Mouse (Mus musculus): Measurements from ENCODE around the gene Hoxb9. TPM values are rescaled to one million over a fixed set of nuclear protein-coding genes. Genes with fewer than 3 reads are reported as not detected.
A peak's percentile ranks its signal among the peaks of the same experiment; 100 is the strongest.

Gene Hoxb9
- polyA plus RNA-seq, 1 experiment, result 0.77 TPM

- no peak overlapping the region for H3K27ac ChIP-seq (ENCODE audit: control insufficient read depth, insufficient read depth, low read depth, low read length, poor library complexity)
- WGBS, result 27% methylated on average over 4 of the region's 4 CpGs
- no peak overlapping the region for H3K4me3 ChIP-seq (replicated peaks; ENCODE audit: control insufficient read depth, low read depth, low read length)
- H3K4me1 ChIP-seq (ENCODE audit: control insufficient read depth, insufficient read depth, low read length), result no peaks in the 10 kb centered on the region
- TF ChIP-seq POLR2A (IDR thresholded peaks at IDR 0.05; ENCODE audit: borderline replicate concordance, control insufficient read depth, low read depth, low read length) (no peak), CTCF (IDR thresholded peaks at IDR 0.05; ENCODE audit: control insufficient read depth, insufficient read depth, low read length) (no peak)
Measured at GRCm38 (mm10) chr11:96309288-96309687, 38.0 kb downstream of the Hoxb9 start.

- Histone ChIP-seq H3K27ac (ENCODE audit: control insufficient read depth, insufficient read depth, low read depth, low read length, poor library complexity) (no peak overlapping the region), H3K4me1 (ENCODE audit: control insufficient read depth, insufficient read depth, low read length) (no peaks in the 10 kb centered on the region), H3K4me3 (replicated peaks; ENCODE audit: control insufficient read depth, low read depth, low read length) (no peak overlapping the region)
- TF ChIP-seq POLR2A (IDR thresholded peaks at IDR 0.05; ENCODE audit: borderline replicate concordance, control insufficient read depth, low read depth, low read length) (no peak), CTCF (IDR thresholded peaks at IDR 0.05; ENCODE audit: control insufficient read depth, insufficient read depth, low read length) (no peak)
- WGBS, result 33% methylated on average over 20 of the region's 20 CpGs
Measured at GRCm38 (mm10) chr11:96310183-96310938, 39.1 kb downstream of the Hoxb9 start.

- WGBS, result 7% methylated on average over 6 of the region's 6 CpGs
- peak overlapping the region; percentile 2 for H3K4me3 ChIP-seq (replicated peaks; ENCODE audit: control insufficient read depth, low read depth, low read length)
- TF ChIP-seq CTCF (IDR thresholded peaks at IDR 0.05; ENCODE audit: control insufficient read depth, insufficient read depth, low read length), result no peak
- no peak for TF ChIP-seq POLR2A (IDR thresholded peaks at IDR 0.05; ENCODE audit: borderline replicate concordance, control insufficient read depth, low read depth, low read length)
- no peak overlapping the region for H3K27ac ChIP-seq (ENCODE audit: control insufficient read depth, insufficient read depth, low read depth, low read length, poor library complexity)
- no peaks in the 10 kb centered on the region for H3K4me1 ChIP-seq (ENCODE audit: control insufficient read depth, insufficient read depth, low read length)
Measured at GRCm38 (mm10) chr11:96311097-96311496, 39.8 kb downstream of the Hoxb9 start.

- peak; percentile 58 for TF ChIP-seq CTCF (IDR thresholded peaks at IDR 0.05; ENCODE audit: control insufficient read depth, insufficient read depth, low read length)
- TF ChIP-seq POLR2A (IDR thresholded peaks at IDR 0.05; ENCODE audit: borderline replicate concordance, control insufficient read depth, low read depth, low read length), result peak; percentile 41; the same call in 1 of the 2 replicates
- H3K4me3 ChIP-seq (replicated peaks; ENCODE audit: control insufficient read depth, low read depth, low read length), result peak overlapping the region; percentile 31
- H3K4me1 ChIP-seq (ENCODE audit: control insufficient read depth, insufficient read depth, low read length), result no peaks in the 10 kb centered on the region
- 4% methylated on average over 31 of the region's 31 CpGs for WGBS
- no peak overlapping the region for H3K27ac ChIP-seq (ENCODE audit: control insufficient read depth, insufficient read depth, low read depth, low read length, poor library complexity)
Measured at GRCm38 (mm10) chr11:96311520-96312417, 40.5 kb downstream of the Hoxb9 start.

GRCm38 (mm10) chr11:96313134-96313533, 41.9 kb downstream of the Hoxb9 start:
- H3K4me3 ChIP-seq (replicated peaks; ENCODE audit: control insufficient read depth, low read depth, low read length), result no peak overlapping the region
- TF ChIP-seq CTCF (IDR thresholded peaks at IDR 0.05; ENCODE audit: control insufficient read depth, insufficient read depth, low read length) (no peak), POLR2A (IDR thresholded peaks at IDR 0.05; ENCODE audit: borderline replicate concordance, control insufficient read depth, low read depth, low read length) (no peak)
- 71% methylated on average over 2 of the region's 2 CpGs for WGBS
- peaks cover 1% of the 10 kb centered on the region; the same call in 1 of the 2 replicates for H3K4me1 ChIP-seq (ENCODE audit: control insufficient read depth, insufficient read depth, low read length)
- H3K27ac ChIP-seq (ENCODE audit: control insufficient read depth, insufficient read depth, low read depth, low read length, poor library complexity), result no peak overlapping the region

GRCm38 (mm10) chr11:96313806-96314428, 42.7 kb downstream of the Hoxb9 start:
- Histone ChIP-seq H3K27ac (ENCODE audit: control insufficient read depth, insufficient read depth, low read depth, low read length, poor library complexity) (no peak overlapping the region), H3K4me1 (ENCODE audit: control insufficient read depth, insufficient read depth, low read length) (peaks cover 1% of the 10 kb centered on the region; the same call in 1 of the 2 replicates), H3K4me3 (replicated peaks; ENCODE audit: control insufficient read depth, low read depth, low read length) (no peak overlapping the region)
- 39% methylated on average over 12 of the region's 12 CpGs for WGBS
- TF ChIP-seq POLR2A (IDR thresholded peaks at IDR 0.05; ENCODE audit: borderline replicate concordance, control insufficient read depth, low read depth, low read length), result no peak
- TF ChIP-seq CTCF (IDR thresholded peaks at IDR 0.05; ENCODE audit: control insufficient read depth, insufficient read depth, low read length), result no peak

GRCm38 (mm10) chr11:96314671-96315343, 43.5 kb downstream of the Hoxb9 start:
- no peak overlapping the region; the same call in 1 of the 2 replicates for H3K27ac ChIP-seq (ENCODE audit: control insufficient read depth, insufficient read depth, low read depth, low read length, poor library complexity)
- 3% methylated on average over 34 of the region's 34 CpGs for WGBS
- TF ChIP-seq POLR2A (IDR thresholded peaks at IDR 0.05; ENCODE audit: borderline replicate concordance, control insufficient read depth, low read depth, low read length) (peak; percentile 23; the same call in 1 of the 2 replicates), CTCF (IDR thresholded peaks at IDR 0.05; ENCODE audit: control insufficient read depth, insufficient read depth, low read length) (no peak)
- H3K4me1 ChIP-seq (ENCODE audit: control insufficient read depth, insufficient read depth, low read length), result peaks cover 1% of the 10 kb centered on the region; the same call in 1 of the 2 replicates
- H3K4me3 ChIP-seq (replicated peaks; ENCODE audit: control insufficient read depth, low read depth, low read length), result peak overlapping the region; percentile 58
